Mouse (Mus musculus): ENCODE measurements around the gene Slc2a3. TPM values are rescaled to one million over a fixed set of nuclear protein-coding genes. Genes with fewer than 3 reads are reported as not detected.

Slc2a3 gene
- polyA plus RNA-seq, 1 experiment: 102 TPM

DNA sequence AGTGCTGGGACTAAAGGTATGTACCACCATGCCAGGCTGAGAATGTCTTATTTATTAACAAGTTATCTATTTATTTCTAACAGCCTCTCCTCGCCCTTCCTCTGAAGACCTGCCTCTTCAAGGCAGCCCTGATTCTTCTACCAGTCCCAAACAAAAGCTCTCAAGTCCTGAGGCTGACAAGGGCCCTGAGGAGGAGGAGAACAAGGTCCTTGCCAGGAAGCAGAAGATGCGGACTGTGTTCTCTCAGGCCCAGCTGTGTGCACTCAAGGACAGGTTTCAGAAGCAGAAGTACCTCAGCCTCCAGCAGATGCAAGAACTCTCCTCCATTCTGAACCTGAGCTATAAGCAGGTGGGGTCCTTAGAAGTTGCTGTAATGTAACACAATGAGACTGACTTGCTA is 90.0 kb downstream of the Slc2a3 start:
- H3K27me3 ChIP-seq (ENCODE audit: control insufficient read depth, insufficient read depth, low read length): no peaks in the 10 kb centered on the region; the same call in 1 of the 2 replicates
- H3K4me3 ChIP-seq (replicated peaks; ENCODE audit: insufficient read depth, low read depth, low read length): no peak overlapping the region
- no peak for DNase-seq
- 92% methylated on average over 2 of the region's 2 CpGs for WGBS
- no peaks in the 10 kb centered on the region for H3K4me1 ChIP-seq (ENCODE audit: control insufficient read depth, insufficient read depth, low read length)
- H3K27ac ChIP-seq (ENCODE audit: insufficient read depth, low read length): no peak overlapping the region
- TF ChIP-seq CTCF (IDR thresholded peaks at IDR 0.05; ENCODE audit: borderline replicate concordance, insufficient read depth, low read depth, low read length): no peak
- no peak for TF ChIP-seq POLR2A (IDR thresholded peaks at IDR 0.05; ENCODE audit: borderline replicate concordance, insufficient read depth, low read length)

DNA sequence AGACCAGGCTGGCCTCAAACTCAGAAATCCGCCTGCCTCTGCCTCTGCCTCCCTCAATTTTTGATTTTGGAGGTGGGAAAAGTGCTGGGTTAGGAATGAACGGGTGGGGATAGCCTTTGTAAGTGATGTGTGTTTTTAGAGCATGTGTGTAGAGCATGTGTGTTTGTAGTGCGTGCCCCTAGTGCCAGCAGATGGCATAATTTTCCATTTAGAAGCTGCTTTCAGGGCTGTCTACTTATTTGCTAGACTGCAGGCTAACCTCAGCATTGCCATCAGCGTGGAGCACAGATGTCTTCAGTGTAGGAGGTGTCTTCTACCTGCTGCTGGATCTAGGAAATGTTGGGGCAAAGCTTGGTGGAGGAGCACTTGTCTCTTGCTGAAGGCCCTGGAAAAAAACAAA is 92.6 kb downstream of the Slc2a3 start:
- Histone ChIP-seq H3K4me3 (replicated peaks; ENCODE audit: insufficient read depth, low read depth, low read length) (no peak overlapping the region), H3K27me3 (ENCODE audit: control insufficient read depth, insufficient read depth, low read length) (no peaks in the 10 kb centered on the region; the same call in 1 of the 2 replicates), H3K4me1 (ENCODE audit: control insufficient read depth, insufficient read depth, low read length) (no peaks in the 10 kb centered on the region), H3K27ac (ENCODE audit: insufficient read depth, low read length) (no peak overlapping the region)
- WGBS: 62% methylated on average over 4 of the region's 4 CpGs
- no peak for DNase-seq
- TF ChIP-seq CTCF (IDR thresholded peaks at IDR 0.05; ENCODE audit: borderline replicate concordance, insufficient read depth, low read depth, low read length) (no peak), POLR2A (IDR thresholded peaks at IDR 0.05; ENCODE audit: borderline replicate concordance, insufficient read depth, low read length) (no peak)

GRCm38 (mm10) chr6:122707036-122707800 is 94.2 kb downstream of the Slc2a3 start, which contains the start of gene Nanog:
Gene Nanog, plus strand, starts transcription at chr6:122707489.
- H3K27ac ChIP-seq (ENCODE audit: insufficient read depth, low read length): no peak within 1 kb of the TSS
- 0 out of 2 replicates have a peak, but pooled peaks cover 3% of the 10 kb centered on the region for H3K4me1 ChIP-seq (ENCODE audit: control insufficient read depth, insufficient read depth, low read length)
- H3K27me3 ChIP-seq (ENCODE audit: control insufficient read depth, insufficient read depth, low read length): no peaks in the 10 kb centered on the region; the same call in 1 of the 2 replicates
- DNase-seq: no peak
- no peak within 1 kb of the TSS for H3K4me3 ChIP-seq (replicated peaks; ENCODE audit: insufficient read depth, low read depth, low read length)
- TF ChIP-seq POLR2A (IDR thresholded peaks at IDR 0.05; ENCODE audit: borderline replicate concordance, insufficient read depth, low read length): no peak
- TF ChIP-seq CTCF (IDR thresholded peaks at IDR 0.05; ENCODE audit: borderline replicate concordance, insufficient read depth, low read depth, low read length): no peak
- 45% methylated on average over 12 of the region's 12 CpGs for WGBS

- H3K27me3 ChIP-seq (ENCODE audit: control insufficient read depth, insufficient read depth, low read length): no peaks in the 10 kb centered on the region; the same call in 1 of the 2 replicates
- no peak overlapping the region for H3K27ac ChIP-seq (ENCODE audit: insufficient read depth, low read length)
- WGBS: 75% methylated on average over 12 of the region's 12 CpGs
- no peak overlapping the region for H3K4me3 ChIP-seq (replicated peaks; ENCODE audit: insufficient read depth, low read depth, low read length)
- no peak for DNase-seq
- TF ChIP-seq CTCF (IDR thresholded peaks at IDR 0.05; ENCODE audit: borderline replicate concordance, insufficient read depth, low read depth, low read length) (no peak), POLR2A (IDR thresholded peaks at IDR 0.05; ENCODE audit: borderline replicate concordance, insufficient read depth, low read length) (no peak)
- 0 out of 2 replicates have a peak, but pooled peaks cover 3% of the 10 kb centered on the region for H3K4me1 ChIP-seq (ENCODE audit: control insufficient read depth, insufficient read depth, low read length)
Observed at GRCm38 (mm10) chr6:122706337-122706840, 95.1 kb downstream of the Slc2a3 start.

DNA sequence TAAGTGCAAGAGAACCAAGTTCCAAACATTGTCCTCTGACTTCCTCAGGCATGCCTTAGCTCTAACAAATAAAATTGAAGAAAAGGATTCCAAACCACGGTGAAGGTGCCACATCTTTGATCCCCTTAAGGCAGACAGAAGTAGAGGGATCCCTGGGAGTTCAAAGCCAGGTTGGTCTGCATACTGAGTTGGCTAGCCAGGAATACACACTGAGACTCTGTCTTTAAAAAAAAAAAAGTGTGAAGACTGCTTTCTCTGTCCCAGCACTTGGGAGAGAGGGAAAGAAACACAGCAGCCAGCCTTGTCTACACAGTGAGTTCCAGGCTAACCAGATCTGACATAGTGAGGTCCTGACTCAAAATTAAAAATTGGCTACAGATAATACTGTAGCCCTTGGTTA is 97.7 kb downstream of the Slc2a3 start:
- Histone ChIP-seq H3K27me3 (ENCODE audit: control insufficient read depth, insufficient read depth, low read length) (no peaks in the 10 kb centered on the region; the same call in 1 of the 2 replicates), H3K27ac (ENCODE audit: insufficient read depth, low read length) (no peak overlapping the region), H3K4me1 (ENCODE audit: control insufficient read depth, insufficient read depth, low read length) (0 out of 2 replicates have a peak, but pooled peaks cover 3% of the 10 kb centered on the region), H3K4me3 (replicated peaks; ENCODE audit: insufficient read depth, low read depth, low read length) (no peak overlapping the region)
- TF ChIP-seq CTCF (IDR thresholded peaks at IDR 0.05; ENCODE audit: borderline replicate concordance, insufficient read depth, low read depth, low read length) (no peak), POLR2A (IDR thresholded peaks at IDR 0.05; ENCODE audit: borderline replicate concordance, insufficient read depth, low read length) (no peak)
- WGBS: 64% methylated on average over 1 of the region's 1 CpGs
- DNase-seq: no peak

GRCm38 (mm10) chr6:122703251-122703650 is 98.2 kb downstream of the Slc2a3 start:
- TF ChIP-seq POLR2A (IDR thresholded peaks at IDR 0.05; ENCODE audit: borderline replicate concordance, insufficient read depth, low read length): no peak
- TF ChIP-seq CTCF (IDR thresholded peaks at IDR 0.05; ENCODE audit: borderline replicate concordance, insufficient read depth, low read depth, low read length): no peak
- Histone ChIP-seq H3K27me3 (ENCODE audit: control insufficient read depth, insufficient read depth, low read length) (no peaks in the 10 kb centered on the region; the same call in 1 of the 2 replicates), H3K4me1 (ENCODE audit: control insufficient read depth, insufficient read depth, low read length) (0 out of 2 replicates have a peak, but pooled peaks cover 3% of the 10 kb centered on the region), H3K27ac (ENCODE audit: insufficient read depth, low read length) (no peak overlapping the region), H3K4me3 (replicated peaks; ENCODE audit: insufficient read depth, low read depth, low read length) (no peak overlapping the region)
- 31% methylated on average over 6 of the region's 6 CpGs for WGBS
- DNase-seq: no peak

- H3K4me3 ChIP-seq (replicated peaks; ENCODE audit: insufficient read depth, low read depth, low read length): no peak overlapping the region
- H3K27me3 ChIP-seq (ENCODE audit: control insufficient read depth, insufficient read depth, low read length): no peaks in the 10 kb centered on the region
- no peak for TF ChIP-seq CTCF (IDR thresholded peaks at IDR 0.05; ENCODE audit: borderline replicate concordance, insufficient read depth, low read depth, low read length)
- TF ChIP-seq POLR2A (IDR thresholded peaks at IDR 0.05; ENCODE audit: borderline replicate concordance, insufficient read depth, low read length): no peak
- DNase-seq: peak in 1 of 2 experiments; percentile 13
- 0 out of 2 replicates have a peak, but pooled peaks cover 3% of the 10 kb centered on the region for H3K4me1 ChIP-seq (ENCODE audit: control insufficient read depth, insufficient read depth, low read length)
- 5% methylated on average over 20 of the region's 20 CpGs for WGBS
- no peak overlapping the region for H3K27ac ChIP-seq (ENCODE audit: insufficient read depth, low read length)
Observed at GRCm38 (mm10) chr6:122702480-122703124, 98.8 kb downstream of the Slc2a3 start.

All from cerebellum, adult 2 months (tissue).